Comparison of ENCODE assay signal across 19 mouse cellular contexts in genomic region chr6:135714236-135714635, GRCm38 (mm10).
DNase-seq lines count a peak whose midpoint lies in the region; TF ChIP-seq lines count a peak whose summit lies in the region.
"Had no signal": no experiment of that assay in that cellular context is flagged by ENCODE, and none has a peak within 500 bp of the region (broad histone marks: within the 10 kb centered on the region; RNA-seq: fewer than 3 reads in every experiment).

No protein-coding gene starts in this region.

- H3K36me3 ChIP-seq in ES-E14 (ENCODE audit: control insufficient read depth, insufficient read depth, low read length, poor library complexity, severe bottlenecking), result peaks cover 2% of the 10 kb centered on the region; the same call in 1 of the 2 replicates
- H3K36me3 ChIP-seq: embryonic facial prominence, embryonic 10.5 days; embryonic facial prominence, embryonic 12.5 days had no signal

- H3K9ac ChIP-seq in ES-E14 (ENCODE audit: insufficient read depth, low read depth, low read length, poor library complexity, severe bottlenecking), result peak overlapping the region; percentile 48; the same call in 1 of the 2 replicates
- H3K9ac ChIP-seq: embryonic facial prominence, embryonic 12.5 days; forebrain, embryonic 13.5 days had no signal

- peaks cover 9 to 17% of the 10 kb centered on the region in 2 experiments; a peak in 3 of 4 replicates for H3K4me1 ChIP-seq in ES-E14 (ENCODE audit: control insufficient read depth in 2 of 2, insufficient read depth in 2 of 2, low read length in 2 of 2, poor library complexity in 1 of 2)
- H3K4me1 ChIP-seq: embryonic facial prominence, embryonic 10.5 days; embryonic facial prominence, embryonic 12.5 days; forebrain, embryonic 13.5 days had no signal

- in situ Hi-C loops in ES-E14 (cut with MboI; ENCODE audit: low sequenced_read_pairs in 2 of 2, unreplicated experiment in 2 of 2), result no loop called here

- no peaks in the 10 kb centered on the region for H3K9me3 ChIP-seq in ES-E14 (ENCODE audit: control insufficient read depth, insufficient read depth, low read depth, low read length)
- H3K9me3 ChIP-seq: embryonic facial prominence, embryonic 10.5 days; embryonic facial prominence, embryonic 12.5 days; forebrain, embryonic 13.5 days had no signal

- H3K27ac ChIP-seq in layer of hippocampus, adult 2 months, result peak overlapping the region; percentile 32; the same call in 1 of the 2 replicates
- H3K27ac ChIP-seq in ES-E14 (ENCODE audit: insufficient read depth, low read depth, low read length, poor library complexity, severe bottlenecking), result peak overlapping the region; percentile 90
- H3K27ac ChIP-seq: embryonic facial prominence, embryonic 10.5 days; embryonic facial prominence, embryonic 12.5 days; forebrain, embryonic 13.5 days had no signal

- no peak for DNase-seq in layer of hippocampus, adult 2 months (ENCODE audit: low spot score in 2 of 2)
- no peak for DNase-seq in layer of hippocampus, postnatal 10 days (ENCODE audit: low spot score in 2 of 2)
- peak; percentile 48 for DNase-seq in ES-E14 (ENCODE audit: low read depth, low spot score)
- DNase-seq in ZHBTc4 (ENCODE audit: low read depth, low spot score), result peak; percentile 76
- DNase-seq in embryo, embryonic 11 days, result no peak
- DNase-seq in ovary, postnatal 10 days (ENCODE audit: low spot score), result no peak
- DNase-seq: adrenal gland, adult 2 months; adrenal gland, postnatal 10 days; adrenal gland, postnatal 25 days; B cell, adult 2 months; cerebellum, adult 11 months; cerebellum, adult 18-20 months; cerebellum, adult 8-10 months; cerebellum, adult 9-11 months; cerebellum, postnatal 14 days; cerebellum, postnatal 36 days had no signal

- no peak for TF ChIP-seq CTCF in layer of hippocampus, adult 2 months (conservative IDR thresholded peaks at IDR 0.05)

- H3K4me3 ChIP-seq in layer of hippocampus, adult 2 months, result no peak overlapping the region
- peak overlapping the region in 1 of 2 experiments; percentile 24; a peak in 3 of 4 replicates for H3K4me3 ChIP-seq in ES-E14 (ENCODE audit: insufficient read depth in 1 of 2, low read depth in 1 of 2, low read length in 2 of 2, poor library complexity in 1 of 2, severe bottlenecking in 1 of 2)
- H3K4me3 ChIP-seq: embryonic facial prominence, embryonic 10.5 days; embryonic facial prominence, embryonic 12.5 days; forebrain, embryonic 13.5 days had no signal

TF ChIP-seq in ES-E14, 5 proteins besides CTCF, POLR2A, EP300 and RAD21:
- TF ChIP-seq MAFK (IDR thresholded peaks at IDR 0.05; ENCODE audit: insufficient read depth, low read depth, low read length), result no peak
- TF ChIP-seq ZNF384 (IDR thresholded peaks at IDR 0.05; ENCODE audit: low read depth, low read length), result no peak
- no peak for TF ChIP-seq CHD2 (IDR thresholded peaks at IDR 0.05; ENCODE audit: low read depth, low read length)
- no peak for TF ChIP-seq ZC3H11A (IDR thresholded peaks at IDR 0.05; ENCODE audit: borderline replicate concordance, low read depth, low read length)
- no peak for TF ChIP-seq HCFC1 (IDR thresholded peaks at IDR 0.05; ENCODE audit: borderline replicate concordance, insufficient read depth, low read length)
TF ChIP-seq in ES-E14: peak in this region for 0.

Comparison
In these comparisons a context has a peak if more than half of its experiments do, and no peak if none do; other contexts are left out.
1. DNase-seq: peak in ES-E14 (single experiment) and ZHBTc4 (single experiment); none in layer of hippocampus, adult 2 months (0 of 2), layer of hippocampus, postnatal 10 days (0 of 2), embryo, embryonic 11 days (single experiment) and ovary, postnatal 10 days (single experiment).